Mouse (Mus musculus) MEL (cell line): ENCODE results near the gene Syn3.

ENCODE experiments used
- CTCF ChIP-seq, 3 experiments: IDR thresholded peaks in 2 of 3; conservative IDR thresholded peaks in 1 of 3; 2 replicates each; pipeline ENCODE4 v1.5.1; 2011 to 2012; ENCODE audit warnings: low read length in 3 of 3, low read depth in 2 of 3, mild to moderate bottlenecking in 2 of 3, improper control_type of control experiment in 1 of 3, inconsistent platforms in 1 of 3, mixed read lengths in 1 of 3, moderate library complexity in 1 of 3; ENCODE audit not compliant: control insufficient read depth in 1 of 3, insufficient read depth in 1 of 3, poor library complexity in 1 of 3, severe bottlenecking in 1 of 3
- E2F4 ChIP-seq: IDR thresholded peaks from 2 replicates; pipeline ENCODE4 v1.6.1; 2011; ENCODE audit warnings: low read depth, low read length, improper control_type of control experiment, borderline replicate concordance
- EP300 ChIP-seq, 2 experiments: IDR thresholded peaks; 2 replicates each; pipeline ENCODE4 v1.6.1; 2011; ENCODE audit warnings: improper control_type of control experiment in 2 of 2, low read length in 2 of 2, low read depth in 1 of 2, mild to moderate bottlenecking in 1 of 2
- GATA1 ChIP-seq: IDR thresholded peaks from 2 replicates; pipeline ENCODE4 v1.6.1; 2011; ENCODE audit warnings: low read depth, low read length, improper control_type of control experiment
- HCFC1 ChIP-seq: IDR thresholded peaks from 2 replicates; pipeline ENCODE4 v1.6.1; 2012; ENCODE audit warnings: low read depth, mild to moderate bottlenecking, inconsistent platforms, low read length, improper control_type of control experiment, moderate library complexity
- POLR2A ChIP-seq, 2 experiments: IDR thresholded peaks; 2 replicates each; pipeline ENCODE4 v1.6.1; 2011 to 2012; ENCODE audit warnings: low read length in 2 of 2, mild to moderate bottlenecking in 2 of 2, control low read depth in 1 of 2, improper control_type of control experiment in 1 of 2, low read depth in 1 of 2, moderate library complexity in 1 of 2; ENCODE audit not compliant: control insufficient read depth in 1 of 2, insufficient read depth in 1 of 2, poor library complexity in 1 of 2
- POLR2AphosphoS5 ChIP-seq: IDR thresholded peaks from 2 replicates; pipeline ENCODE4 v1.6.1; 2012; ENCODE audit warnings: low read depth, borderline replicate concordance, mild to moderate bottlenecking, inconsistent platforms, low read length, moderate library complexity, mixed read lengths
- TBP ChIP-seq: IDR thresholded peaks from 2 replicates; pipeline ENCODE4 v1.8.0; 2011; ENCODE audit warnings: low read depth, low read length, improper control_type of control experiment
- TCF12 ChIP-seq: IDR thresholded peaks from 2 replicates; pipeline ENCODE4 v1.6.1; 2014; ENCODE audit warnings: low read depth, mild to moderate bottlenecking, inconsistent platforms, low read length, improper control_type of control experiment, moderate library complexity
- UBTF ChIP-seq: IDR thresholded peaks from 2 replicates; pipeline ENCODE4 v1.6.1; 2012; ENCODE audit warnings: low read depth, mild to moderate bottlenecking, inconsistent platforms, low read length, improper control_type of control experiment, moderate library complexity, borderline replicate concordance; ENCODE audit not compliant: insufficient read depth
- USF1 ChIP-seq: IDR thresholded peaks from 2 replicates; pipeline ENCODE4 v1.6.1; 2014; ENCODE audit warnings: low read depth, mild to moderate bottlenecking, inconsistent platforms, low read length, improper control_type of control experiment, moderate library complexity
- ZC3H11A ChIP-seq: IDR thresholded peaks from 2 replicates; pipeline ENCODE4 v1.6.1; 2012; ENCODE audit warnings: low read depth, mild to moderate bottlenecking, inconsistent platforms, low read length, improper control_type of control experiment
- ZMIZ1 ChIP-seq: IDR thresholded peaks from 2 replicates; pipeline ENCODE4 v1.6.1; 2012; ENCODE audit warnings: low read depth, mild to moderate bottlenecking, inconsistent platforms, low read length, improper control_type of control experiment, moderate library complexity
- ZNF384 ChIP-seq: IDR thresholded peaks from 2 replicates; pipeline ENCODE4 v1.6.1; 2012; ENCODE audit warnings: low read depth, mild to moderate bottlenecking, inconsistent platforms, low read length, improper control_type of control experiment

DNA sequence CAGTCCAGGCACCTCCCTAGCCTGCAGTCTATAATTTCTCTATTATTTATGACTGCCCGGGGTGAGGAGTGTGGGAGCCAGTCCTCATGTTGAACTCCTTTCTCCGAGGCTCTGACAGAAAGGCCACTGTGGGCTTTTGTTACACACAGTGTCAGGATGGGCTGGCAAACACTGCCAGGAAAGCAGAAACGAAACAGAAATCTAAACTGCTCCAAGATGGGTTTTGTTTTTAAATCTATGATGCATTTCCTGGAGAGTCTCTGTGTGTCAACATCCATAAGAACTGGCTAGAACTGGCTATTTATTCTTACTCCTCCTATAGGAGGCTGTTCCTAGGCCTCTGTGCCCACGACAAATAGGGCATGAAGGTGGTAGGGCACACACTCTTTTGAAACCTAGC is 374.6 kb downstream of the Syn3 start:
- TF ChIP-seq GATA1, result no peak
- TF ChIP-seq E2F4, result no peak
- TF ChIP-seq EP300 (IDR thresholded peaks at IDR 0.05; ENCODE audit: low read depth in 1 of 2, low read length in 2 of 2), result no peak
- no peak for TF ChIP-seq CTCF (IDR thresholded peaks at IDR 0.05 in 2 of 3, conservative IDR thresholded peaks at IDR 0.05 in 1 of 3; ENCODE audit: control insufficient read depth in 1 of 3, insufficient read depth in 1 of 3, low read depth in 2 of 3, low read length in 3 of 3, poor library complexity in 1 of 3, severe bottlenecking in 1 of 3)
- TF ChIP-seq POLR2A (IDR thresholded peaks at IDR 0.05; ENCODE audit: control insufficient read depth in 1 of 2, insufficient read depth in 1 of 2, low read depth in 1 of 2, low read length in 2 of 2, poor library complexity in 1 of 2), result no peak
- no peak for TF ChIP-seq POLR2AphosphoS5
- no peak for TF ChIP-seq ZC3H11A
- TF ChIP-seq USF1, result no peak
- TF ChIP-seq ZNF384, result no peak
- TF ChIP-seq HCFC1, result no peak
- TF ChIP-seq TBP, result no peak
- no peak for TF ChIP-seq ZMIZ1
- TF ChIP-seq TCF12, result no peak
- no peak for TF ChIP-seq UBTF
